Mouse (Mus musculus): ENCODE data around the gene Tbc1d1. TPM values are rescaled to one million over a fixed set of nuclear protein-coding genes. Genes with fewer than 3 reads are reported as not detected.

The Tbc1d1 gene
- total RNA-seq (2023), result 100 to 1,000 TPM in 1 of 2 experiments, 10 to 100 TPM in 1; 89.7 to 114 TPM

GRCm38 (mm10) chr5:64155861-64156550, at the start of gene Tbc1d1:
Tbc1d1 (plus strand) TSS chr5:64156305.

Other genes with a start within 250 kb of the Tbc1d1 start
- gene Rell1, start 187.4 kb upstream of the Tbc1d1 start, total RNA-seq (2023), result 10 to 100 TPM; 17.0 to 20.3 TPM
- gene Pgm2, start 63.4 kb upstream of the Tbc1d1 start, total RNA-seq (2023), result 10 to 100 TPM; 20.0 to 22.5 TPM